Mouse (Mus musculus) cerebellum, adult 9-11 months (tissue): ENCODE data around the gene Kntc1.
"Not testable (repeated sequence)": the region's sequence is repeated elsewhere in the genome, so short reads cannot be mapped to it uniquely, and the experiment has no call there.

Source experiments
- DNase-seq: peaks from one replicate; pipeline ENCODE4 v3.0.0; 2022

The Kntc1 gene

DNA sequence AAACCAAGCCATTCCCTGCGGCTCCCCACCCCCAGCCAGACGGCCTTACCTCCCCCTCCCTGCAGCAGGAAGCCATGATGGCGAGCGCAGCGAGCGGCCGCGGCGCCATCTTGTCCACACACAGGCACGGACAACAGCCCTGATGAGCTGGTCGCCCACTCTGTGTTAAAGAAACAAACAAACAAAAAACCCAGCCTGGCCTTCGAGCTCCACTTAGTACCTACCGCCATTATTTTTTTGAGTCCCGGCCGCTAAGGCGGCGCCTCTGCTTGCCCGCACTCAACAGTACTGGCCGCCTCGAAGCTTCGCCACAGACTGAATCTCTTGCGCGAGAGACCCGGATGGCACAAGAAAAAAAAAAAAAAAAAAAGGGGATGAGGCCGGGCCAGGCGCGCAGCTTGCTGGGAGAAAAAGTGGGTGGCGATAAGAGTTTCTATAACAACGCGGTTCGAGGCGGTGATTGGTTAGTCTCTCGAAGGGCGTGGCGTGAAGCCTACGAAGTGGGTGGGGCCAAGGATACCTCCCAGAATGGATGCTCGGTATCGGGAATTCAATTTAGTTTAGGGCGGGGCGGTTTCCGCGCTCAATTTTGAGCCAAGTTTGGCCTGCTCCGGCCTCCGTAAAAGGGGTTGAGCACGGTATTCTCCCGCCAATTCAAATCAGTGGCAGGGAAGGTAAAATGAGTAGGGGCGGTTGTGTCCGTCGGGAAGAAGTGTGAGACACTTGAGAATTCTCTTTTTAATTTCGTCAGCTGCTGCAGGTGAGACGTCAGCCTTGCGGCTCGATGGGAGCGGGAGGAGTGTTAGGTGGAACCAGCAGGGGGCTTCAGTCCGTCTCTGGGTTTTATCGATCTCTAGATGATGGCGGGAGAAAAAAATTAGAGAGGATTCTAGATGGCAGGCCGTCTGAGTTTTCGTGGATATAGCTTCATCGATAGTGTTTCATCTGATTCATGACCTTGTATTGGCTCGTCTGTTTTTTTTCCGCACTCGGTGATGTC lies at the start of gene Kntc1, which contains the start of gene Rsrc2:
TSS of gene Kntc1 (plus strand) at position 652 of the 1,000 bp plus-strand sequence.
TSS of gene Rsrc2 (minus strand) at position 350 of the 1,000 bp plus-strand sequence.
- peak; percentile 100 for DNase-seq

GRCm38 (mm10) chr5:123700625-123701024 lies 48.9 kb upstream of the Kntc1 start:
- peak; percentile 38 for DNase-seq

DNA sequence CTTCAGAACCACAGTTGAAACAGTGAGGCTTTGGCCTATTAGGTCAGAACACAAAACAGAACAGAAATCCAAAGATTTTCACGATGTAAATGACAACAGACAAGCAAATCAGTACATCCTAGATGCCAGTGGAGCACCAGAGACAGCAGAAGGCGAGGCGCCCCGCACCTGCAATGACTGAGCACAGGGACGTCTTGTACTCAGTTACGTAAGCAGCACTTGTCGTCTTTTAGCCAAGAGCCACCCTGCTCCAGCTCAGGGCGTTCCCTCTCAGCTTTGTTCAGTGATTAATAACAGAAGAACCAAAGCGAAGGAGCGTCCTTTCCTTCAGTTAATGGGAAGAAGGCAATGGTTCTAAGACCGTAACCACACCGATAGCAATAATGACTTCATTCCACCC lies 40.9 kb upstream of the Kntc1 start:
- DNase-seq = no peak

GRCm38 (mm10) chr5:123709571-123709970 lies 39.9 kb upstream of the Kntc1 start:
- no peak for DNase-seq

GRCm38 (mm10) chr5:123713782-123714181 lies 35.7 kb upstream of the Kntc1 start:
- DNase-seq = no peak

DNA sequence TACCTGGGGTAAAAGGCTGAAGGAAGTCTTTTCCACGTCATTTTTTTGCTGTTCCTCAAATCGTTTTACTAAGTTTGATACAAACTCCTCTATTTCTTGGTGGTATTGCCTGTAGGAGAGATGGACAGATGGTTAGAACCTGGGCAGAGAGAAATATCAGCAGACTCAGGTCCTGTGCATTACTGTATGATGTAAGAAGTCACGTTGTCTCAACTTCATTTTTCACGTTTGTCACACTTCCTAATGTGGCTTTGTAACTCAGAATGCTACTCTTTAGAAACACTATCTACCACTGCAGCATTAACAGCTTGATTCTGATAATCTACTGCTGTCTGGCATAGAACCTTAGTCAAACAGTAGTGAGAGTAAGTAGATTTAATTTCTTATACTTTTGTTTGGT lies 34.9 kb upstream of the Kntc1 start:
- no peak for DNase-seq

DNA sequence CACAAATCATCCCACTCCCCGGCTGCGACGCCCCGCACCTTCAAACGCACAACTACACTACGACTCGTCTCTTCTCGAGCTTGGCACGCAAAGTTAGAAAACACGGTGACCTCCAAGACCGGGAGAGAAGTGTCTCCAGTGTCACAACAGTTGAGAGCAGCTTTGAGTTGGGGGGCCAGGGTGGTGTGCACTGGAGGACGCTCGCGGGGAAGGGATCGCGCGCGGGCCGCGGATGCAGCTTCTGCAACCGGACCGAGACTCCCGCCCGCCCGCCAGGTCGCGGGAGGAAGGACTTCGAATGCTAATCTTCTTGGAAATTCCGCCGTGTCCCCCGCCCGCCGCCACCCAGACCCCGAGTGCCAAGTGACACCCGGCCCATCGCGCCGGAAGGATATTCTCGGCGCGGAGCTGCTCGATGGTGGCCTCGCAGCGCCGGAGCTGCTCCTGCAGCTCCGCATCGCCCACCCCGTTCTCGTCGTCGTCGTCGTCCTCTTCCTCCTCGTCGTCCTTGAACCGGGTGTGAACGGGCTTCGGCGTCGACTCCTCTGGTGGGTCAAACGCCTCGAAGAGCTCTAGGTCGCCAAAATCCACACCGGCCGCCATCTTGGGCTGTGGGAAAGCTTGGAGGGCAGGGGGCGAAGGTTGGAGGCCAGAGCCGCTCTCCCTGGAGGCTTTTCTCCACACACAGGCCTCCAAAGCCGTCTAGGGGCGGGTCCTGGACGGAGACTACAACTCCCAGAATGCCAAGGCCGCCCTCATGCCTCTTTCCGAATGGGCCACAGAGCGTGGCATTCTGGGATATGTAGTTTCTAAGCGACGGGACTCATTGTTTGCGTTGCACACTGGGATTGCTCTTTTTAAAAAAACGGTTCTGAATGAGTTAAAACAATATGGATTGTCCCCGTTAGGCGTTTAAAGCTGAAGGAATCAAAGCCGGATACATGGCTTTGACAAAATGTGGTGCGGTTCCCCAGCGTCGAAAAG lies 28.9 kb upstream of the Kntc1 start, which contains the start of gene Zcchc8:
TSS of gene Zcchc8 (minus strand) at position 773 of the 984 bp plus-strand sequence.
- DNase-seq = peak; percentile 97

GRCm38 (mm10) chr5:123723816-123724215 lies 25.7 kb upstream of the Kntc1 start:
- not testable (repeated sequence) for DNase-seq

- DNase-seq = no peak
These were observed 18.5 kb upstream of the Kntc1 start for GRCm38 (mm10) chr5:123730981-123731380.

- DNase-seq = no peak
These were observed 5.2 kb upstream of the Kntc1 start for GRCm38 (mm10) chr5:123744358-123744757.

DNA sequence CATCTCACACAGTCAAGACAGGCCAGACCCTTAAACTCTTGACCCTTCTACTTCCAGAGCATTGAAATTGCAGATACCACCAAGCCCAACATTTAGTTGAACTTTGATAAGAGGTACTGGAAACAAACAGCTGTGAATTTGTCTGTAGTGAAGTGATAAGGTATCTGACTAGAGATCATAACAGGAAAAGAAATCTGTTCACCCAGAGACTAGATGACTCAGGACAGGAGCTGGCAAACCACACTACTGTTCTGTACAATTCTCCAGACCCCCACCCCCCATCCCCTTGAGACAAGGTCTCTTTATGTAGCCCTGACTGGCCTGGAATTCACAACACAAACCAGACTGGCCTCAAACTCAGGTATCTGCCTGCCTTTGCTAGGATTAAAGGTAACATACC lies 3.3 kb upstream of the Kntc1 start:
- no peak for DNase-seq

DNA sequence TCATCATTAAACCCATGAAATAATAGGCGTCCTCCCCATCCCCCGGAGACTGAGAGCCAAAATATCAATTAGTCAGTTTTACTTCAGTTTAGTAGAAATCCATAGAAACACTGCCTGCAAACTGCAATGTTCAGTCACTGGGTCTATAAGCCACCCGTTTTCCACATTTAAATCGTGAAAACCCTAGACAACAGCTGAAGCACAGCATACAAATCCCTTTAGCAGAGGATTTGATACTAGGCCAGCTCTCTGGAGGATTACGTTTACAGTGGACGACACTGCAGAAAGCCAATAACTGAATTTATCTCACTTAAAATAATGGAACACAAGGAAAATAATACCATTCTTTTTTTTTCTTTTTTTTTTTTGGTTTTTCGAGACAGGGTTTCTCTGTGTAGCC lies 1.9 kb upstream of the Kntc1 start:
- DNase-seq = no peak

DNA sequence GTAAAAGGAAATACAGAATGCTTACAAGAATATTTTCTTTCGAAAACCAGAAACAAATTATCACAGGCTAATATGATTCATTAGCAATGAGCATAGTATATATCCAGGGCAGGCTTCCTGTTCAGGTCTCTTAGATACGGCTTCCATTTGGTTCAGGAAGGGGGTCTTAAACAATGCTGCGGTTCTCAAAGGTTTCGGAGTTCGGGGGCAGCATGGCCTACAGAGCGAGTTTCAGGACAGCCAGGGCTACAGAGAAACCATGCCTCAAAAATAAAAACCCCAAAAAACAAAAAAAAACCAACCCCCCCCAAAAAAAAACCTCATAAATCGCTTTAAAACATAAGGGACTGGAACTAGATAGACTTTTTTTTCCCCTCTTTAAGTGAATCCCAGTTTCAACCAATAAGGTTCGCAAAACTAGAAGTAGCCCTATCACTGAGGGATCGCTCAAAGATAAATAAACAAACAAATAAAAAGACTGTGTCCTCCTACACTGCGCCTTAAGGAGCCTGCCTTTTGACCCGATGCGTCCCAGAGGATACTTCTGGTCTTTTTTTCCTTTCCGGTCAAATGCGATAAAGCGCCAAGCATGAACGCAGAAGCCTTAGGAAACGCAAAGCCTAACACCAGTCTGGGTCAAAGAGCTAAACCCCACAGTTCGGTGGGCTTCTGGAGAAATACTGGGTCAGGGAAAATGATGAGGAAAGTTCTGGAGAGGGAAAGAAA lies 1.0 kb upstream of the Kntc1 start:
- DNase-seq = no peak

DNA sequence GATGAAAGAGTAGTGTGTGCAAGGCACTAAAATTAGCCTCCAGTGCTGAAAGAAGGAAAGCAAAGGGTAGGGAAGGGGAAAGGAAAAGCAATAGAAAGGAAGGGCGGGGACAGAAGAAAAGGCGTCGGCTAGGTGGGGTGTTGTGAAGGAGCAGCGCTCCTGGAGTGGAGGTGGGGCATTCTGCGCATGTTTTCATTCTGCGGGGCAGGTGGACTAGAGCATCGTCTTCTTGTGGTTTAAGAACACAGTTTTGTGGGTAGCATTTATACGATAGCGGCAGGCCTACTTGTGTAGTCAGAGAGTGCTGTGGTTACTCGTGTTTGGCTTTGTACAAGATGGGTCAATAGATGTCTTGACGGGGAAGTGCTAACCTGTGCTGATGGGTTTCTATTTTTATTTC lies 16.0 kb downstream of the Kntc1 start:
- DNase-seq = no peak

DNA sequence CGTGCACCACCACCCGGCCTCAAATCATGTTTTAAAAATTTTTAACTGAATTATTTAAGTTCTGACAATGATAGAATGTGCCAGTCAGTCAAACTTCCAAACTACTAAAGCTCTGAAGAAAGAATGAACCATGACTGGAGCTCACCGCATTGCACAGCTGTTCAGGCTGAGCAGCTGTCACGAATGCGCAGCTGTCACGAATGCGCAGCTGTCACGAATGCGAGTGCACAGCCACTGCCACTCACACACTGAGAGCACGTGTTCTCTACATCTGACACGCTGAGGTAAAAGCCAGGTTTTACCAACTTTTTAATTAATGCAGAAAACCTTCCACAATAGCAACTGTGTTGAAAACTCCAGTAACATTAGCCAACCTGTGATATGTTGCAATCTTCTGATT lies 16.9 kb downstream of the Kntc1 start:
- DNase-seq = not testable (repeated sequence)

DNA sequence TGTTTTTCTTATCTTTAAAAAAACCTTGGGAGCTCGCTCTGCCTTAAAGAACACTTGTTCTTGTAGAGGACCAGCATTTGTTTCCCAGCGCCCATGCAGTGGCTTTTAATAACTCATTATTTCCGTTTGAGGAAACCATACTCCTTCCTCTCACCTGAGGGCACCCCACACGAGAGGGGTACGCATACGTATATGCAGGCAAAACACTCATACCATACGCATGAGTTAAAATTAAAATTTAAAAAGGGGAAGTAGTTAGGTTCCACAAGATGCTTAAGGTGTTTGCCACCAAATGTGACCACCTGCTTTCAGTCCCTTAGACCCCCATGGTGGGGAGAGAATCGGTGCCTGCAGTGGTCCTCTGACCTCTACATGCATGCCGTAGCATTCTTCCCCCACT lies 23.9 kb downstream of the Kntc1 start:
- no peak for DNase-seq

GRCm38 (mm10) chr5:123780716-123781115 lies 31.2 kb downstream of the Kntc1 start:
- DNase-seq = no peak

- DNase-seq = no peak
These were observed 32.3 kb downstream of the Kntc1 start for GRCm38 (mm10) chr5:123781864-123782263.

GRCm38 (mm10) chr5:123788976-123789375 lies 39.5 kb downstream of the Kntc1 start:
- DNase-seq = no peak

- no peak for DNase-seq
These were observed 43.6 kb downstream of the Kntc1 start for GRCm38 (mm10) chr5:123793081-123793480.

DNA sequence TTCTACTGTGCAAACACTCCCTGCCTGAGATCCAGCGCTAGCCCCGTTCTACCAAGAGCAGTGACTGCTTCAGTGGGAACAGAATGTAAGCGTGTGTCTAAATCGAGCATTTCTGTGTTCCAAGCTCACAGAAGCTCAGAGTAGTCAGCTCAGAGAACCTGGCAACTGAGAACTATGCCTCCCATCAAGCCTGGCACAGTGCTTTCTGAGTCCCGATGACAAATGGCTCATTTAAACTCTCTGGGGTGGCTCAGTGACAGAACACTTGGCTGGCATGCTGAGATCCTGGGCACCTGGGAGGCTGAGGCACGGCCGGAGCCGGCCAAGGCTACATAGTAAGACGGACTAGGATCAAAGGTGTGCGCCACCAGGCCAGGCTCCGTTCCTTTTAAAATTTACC lies 56.8 kb downstream of the Kntc1 start:
- DNase-seq = peak; percentile 87

DNA sequence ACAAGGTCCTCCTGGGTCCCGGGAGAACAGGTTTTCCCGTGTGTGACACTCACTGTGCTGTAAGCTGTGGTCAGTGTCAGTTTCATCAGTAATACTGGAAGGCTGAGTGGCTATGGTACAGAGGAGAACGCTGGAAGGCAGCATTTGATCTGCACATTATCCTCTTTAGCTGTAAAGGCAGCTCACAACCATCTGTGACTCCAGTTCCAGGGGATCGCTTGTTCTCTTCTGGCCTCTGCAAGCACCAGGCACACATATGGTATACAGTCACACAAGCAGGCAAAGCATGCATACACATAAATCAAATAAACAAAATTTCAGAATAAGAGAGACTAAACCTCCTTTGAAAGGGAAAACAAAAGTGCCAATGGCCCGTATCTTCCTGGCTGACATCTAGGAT lies 59.0 kb downstream of the Kntc1 start:
- DNase-seq = no peak
